Mouse (Mus musculus) lung, adult 2 months (tissue): ENCODE data around the gene Rnf169. TPM values are rescaled to one million over a fixed set of nuclear protein-coding genes. Genes with fewer than 3 reads are reported as not detected.
"Not testable (repeated sequence)": the region's sequence is repeated elsewhere in the genome, so short reads cannot be mapped to it uniquely, and the experiment has no call there.

Source experiments
- DNase-seq: peaks from one replicate; pipeline ENCODE4 v3.0.0; 2022
- H3K4me1 ChIP-seq: fragments of 200-500 bp; 2 replicates; pipeline ENCODE4 v1.6.1; 2011; ENCODE audit warnings: low read length; ENCODE audit not compliant: control insufficient read depth, insufficient read depth
- H3K4me3 ChIP-seq: fragments of 200-500 bp; replicated peaks from 2 replicates; pipeline ENCODE3; 2011; ENCODE audit warnings: low read depth, mild to moderate bottlenecking, control low read depth, low read length; ENCODE audit errors: extremely low read depth
- CTCF ChIP-seq: fragments of 200-500 bp; IDR thresholded peaks from 2 replicates; pipeline ENCODE4 v1.5.1; 2011; ENCODE audit warnings: mild to moderate bottlenecking, low read length, control low read depth; ENCODE audit not compliant: insufficient read depth
- POLR2A ChIP-seq: fragments of 200-500 bp; IDR thresholded peaks from 2 replicates; pipeline ENCODE4 v1.6.1; 2011; ENCODE audit warnings: low read depth, mild to moderate bottlenecking, control low read depth, low read length, borderline replicate concordance; ENCODE audit errors: extremely low read depth
- WGBS: fragments of 180-500 bp; shearing (Covaris S2); methylation state at CpG from one replicate; pipeline ENCODE4 v1.1.7; 2018; 5-methylcytosine and 5-hydroxymethylcytosine counted together
- polyA plus RNA-seq: library from polyadenylated mRNA; depleted of rRNA; stranded (reverse); fragments of >200 nt; gene quantifications from 2 replicates; pipeline ENCODE4 v1.2.3, GENCODE M21; 2012

Rnf169 gene
- polyA plus RNA-seq, 1 experiment, result 6.0 TPM

DNA sequence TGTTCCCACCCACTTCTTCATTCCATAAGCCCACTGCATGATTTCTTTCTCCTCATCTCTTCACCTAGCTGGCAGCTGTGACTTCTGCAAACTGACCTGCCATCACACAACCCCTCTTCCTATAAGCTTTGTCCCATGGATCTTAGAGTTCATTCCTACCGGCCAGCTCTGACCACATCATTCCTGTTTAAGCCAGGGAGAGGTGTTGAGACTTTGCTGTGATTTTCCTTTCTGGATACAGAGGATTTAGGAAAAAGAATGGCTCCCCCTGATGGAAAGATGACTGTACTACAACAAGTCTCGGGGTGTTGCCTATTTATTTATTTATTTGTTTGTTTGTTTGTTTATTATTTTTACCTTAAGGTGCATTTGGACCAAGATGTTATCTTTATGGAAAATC, 1.1 kb upstream of the Rnf169 start:
- Histone ChIP-seq H3K4me3 (no peak overlapping the region), H3K4me1 (peaks cover 11% of the 10 kb centered on the region)
- no peak for DNase-seq
- TF ChIP-seq CTCF (peak; percentile 15; the same call in 1 of the 2 replicates), POLR2A (no peak)
- 10% methylated on average over 2 of the region's 2 CpGs for WGBS

DNA sequence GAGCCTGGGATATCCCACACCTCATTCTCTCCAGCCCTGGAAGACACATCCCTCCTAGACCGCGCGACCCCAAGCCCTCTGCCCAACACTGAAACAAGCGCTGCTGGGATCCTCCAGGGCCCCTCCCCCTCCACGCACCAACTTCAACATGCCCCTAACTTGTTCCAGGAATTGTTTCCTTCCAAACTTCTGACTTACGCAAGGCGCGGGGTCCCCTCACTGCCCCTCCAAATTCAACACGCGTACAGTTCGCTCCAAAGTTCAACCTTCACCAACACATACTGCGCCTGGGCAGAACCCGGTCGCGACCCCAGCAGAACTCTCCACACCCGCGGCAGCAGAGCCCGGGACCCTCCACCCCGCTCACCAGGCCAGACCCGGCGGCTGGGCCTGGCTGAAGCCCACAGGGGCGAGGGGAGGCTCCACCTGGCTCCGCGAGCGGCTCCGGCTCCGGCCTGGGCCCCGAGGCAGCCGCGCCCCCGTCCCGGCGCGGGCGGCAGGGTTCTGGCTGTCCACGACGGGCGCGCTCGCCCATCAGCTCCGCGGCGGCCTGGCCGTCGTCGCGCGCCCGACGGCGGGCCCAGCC, 609 bp downstream of the Rnf169 start:
- peak overlapping the region; percentile 88 for H3K4me3 ChIP-seq
- peaks cover 20% of the 10 kb centered on the region for H3K4me1 ChIP-seq
- TF ChIP-seq POLR2A (no peak), CTCF (no peak)
- under 1% methylated on average over 51 of the region's 51 CpGs for WGBS
- peak; percentile 55 for DNase-seq

DNA sequence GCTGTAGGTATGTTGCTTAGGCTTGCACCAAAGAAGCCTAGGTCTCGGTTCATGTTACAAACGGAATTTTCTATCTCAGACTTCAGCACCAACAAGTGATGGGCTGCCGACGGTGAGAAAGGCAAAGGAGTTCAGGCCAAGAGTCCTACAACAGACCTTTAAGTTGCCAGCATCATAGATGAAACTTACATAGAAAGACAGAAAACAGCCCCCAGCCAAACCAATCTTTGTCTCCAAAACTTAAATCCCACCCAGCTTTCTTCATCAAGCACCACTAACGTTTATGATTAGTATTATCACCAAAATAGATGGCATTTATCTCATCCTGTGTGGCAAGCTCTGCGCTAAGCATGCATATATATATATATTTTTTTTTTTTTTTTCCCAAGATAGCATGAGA, 1.2 kb downstream of the Rnf169 start:
- TF ChIP-seq CTCF (no peak), POLR2A (no peak)
- peaks cover 22% of the 10 kb centered on the region for H3K4me1 ChIP-seq
- H3K4me3 ChIP-seq, result peak overlapping the region; percentile 48
- DNase-seq, result no peak
- WGBS, result 6% methylated on average over 6 of the region's 6 CpGs

GRCm38 (mm10) chr7:99978041-99978440, 2.2 kb downstream of the Rnf169 start:
- H3K4me3 ChIP-seq, result no peak overlapping the region
- DNase-seq, result no peak
- no peak for TF ChIP-seq CTCF
- TF ChIP-seq POLR2A, result no peak
- 47% methylated on average over 2 of the region's 2 CpGs for WGBS
- H3K4me1 ChIP-seq, result peaks cover 24% of the 10 kb centered on the region

DNA sequence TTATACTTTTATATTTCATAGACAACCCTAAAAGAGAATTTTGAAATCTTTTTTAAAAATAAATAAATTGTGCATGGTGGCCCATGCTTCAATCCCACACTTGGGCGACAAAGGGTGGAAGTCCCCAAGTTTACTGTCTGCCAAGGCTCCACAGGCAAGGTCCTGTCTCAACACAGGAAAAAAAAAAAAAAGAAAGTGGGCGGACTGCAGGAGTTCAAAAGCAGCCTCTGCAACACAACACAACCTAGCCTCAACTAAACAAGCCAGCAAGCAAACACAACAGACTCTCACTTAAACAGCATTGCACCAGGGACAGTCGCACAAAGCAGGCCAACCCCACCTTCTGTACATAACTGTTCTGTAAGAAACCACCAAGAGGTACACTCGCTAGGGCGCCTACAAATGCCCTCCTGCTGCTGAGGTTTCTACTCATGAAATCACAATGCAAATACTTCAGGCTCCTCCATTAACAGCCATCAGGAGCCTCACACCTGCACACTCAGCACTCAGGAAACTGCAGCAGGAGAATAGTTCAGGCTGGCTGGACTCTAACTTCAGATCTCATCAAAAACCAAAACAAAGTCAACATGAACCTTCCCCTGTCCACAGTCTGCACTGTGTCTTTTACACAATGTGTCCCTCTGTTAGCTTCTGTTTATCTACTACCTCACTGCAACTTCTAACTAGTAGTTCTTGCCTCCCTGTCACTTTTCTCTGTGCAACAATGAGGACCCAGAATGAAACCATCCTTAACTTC, 4.3 kb downstream of the Rnf169 start:
- no peak for DNase-seq
- peaks cover 23% of the 10 kb centered on the region for H3K4me1 ChIP-seq
- no peak overlapping the region for H3K4me3 ChIP-seq
- TF ChIP-seq CTCF (no peak), POLR2A (no peak)
- WGBS, result 53% methylated on average over 5 of the region's 5 CpGs

- TF ChIP-seq CTCF (no peak), POLR2A (no peak)
- Histone ChIP-seq H3K4me1 (peaks cover 21% of the 10 kb centered on the region), H3K4me3 (no peak overlapping the region)
- WGBS, result 52% methylated on average over 10 of the region's 10 CpGs
- no peak for DNase-seq
Observed at GRCm38 (mm10) chr7:99974208-99974970, 5.9 kb downstream of the Rnf169 start.

DNA sequence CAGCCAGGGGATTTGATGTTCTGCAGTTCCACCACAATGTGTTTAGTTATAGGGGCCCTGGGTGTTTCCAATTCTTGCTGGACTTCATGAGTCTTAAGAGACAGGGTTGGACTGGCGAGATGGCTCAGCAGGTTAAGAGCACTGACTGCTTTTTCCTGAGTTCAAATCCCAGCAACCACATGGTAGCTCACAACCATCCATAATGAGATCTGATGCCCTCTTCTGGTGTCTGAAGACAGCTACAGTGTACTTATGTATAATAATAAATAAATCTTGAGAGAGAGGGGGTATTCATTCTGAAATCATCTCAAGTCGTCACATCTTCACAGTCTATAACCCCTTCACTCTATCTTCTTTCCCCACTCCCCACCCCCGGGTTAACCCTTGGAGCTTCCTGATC, 7.3 kb downstream of the Rnf169 start:
- H3K4me3 ChIP-seq, DNase-seq: not testable (repeated sequence)
- H3K4me1 ChIP-seq, result peaks cover 17% of the 10 kb centered on the region
- 80% methylated on average over 3 of the region's 3 CpGs for WGBS

DNA sequence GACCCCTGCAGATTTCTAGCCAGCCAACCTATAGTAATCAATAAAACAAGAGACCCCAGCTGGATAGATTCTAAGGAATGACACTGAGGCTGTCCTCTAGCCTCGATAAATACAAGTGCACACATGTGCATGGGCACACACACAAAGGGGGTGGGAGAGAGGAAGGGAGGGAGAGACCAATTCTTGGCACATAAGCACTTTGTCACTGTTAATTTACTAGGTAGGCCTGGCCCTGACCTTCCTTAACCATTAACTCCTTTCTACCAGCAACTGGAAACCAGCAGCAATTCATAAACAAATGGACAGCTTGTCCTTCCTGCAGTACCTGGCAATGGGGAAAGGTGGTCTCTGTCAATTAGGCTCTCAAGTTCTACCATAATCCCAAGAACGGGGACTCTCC, 8.3 kb downstream of the Rnf169 start:
- WGBS, result 67% methylated on average over 2 of the region's 2 CpGs
- DNase-seq, result no peak
- peaks cover 17% of the 10 kb centered on the region for H3K4me1 ChIP-seq
- TF ChIP-seq POLR2A (no peak), CTCF (no peak)
- no peak overlapping the region for H3K4me3 ChIP-seq

DNA sequence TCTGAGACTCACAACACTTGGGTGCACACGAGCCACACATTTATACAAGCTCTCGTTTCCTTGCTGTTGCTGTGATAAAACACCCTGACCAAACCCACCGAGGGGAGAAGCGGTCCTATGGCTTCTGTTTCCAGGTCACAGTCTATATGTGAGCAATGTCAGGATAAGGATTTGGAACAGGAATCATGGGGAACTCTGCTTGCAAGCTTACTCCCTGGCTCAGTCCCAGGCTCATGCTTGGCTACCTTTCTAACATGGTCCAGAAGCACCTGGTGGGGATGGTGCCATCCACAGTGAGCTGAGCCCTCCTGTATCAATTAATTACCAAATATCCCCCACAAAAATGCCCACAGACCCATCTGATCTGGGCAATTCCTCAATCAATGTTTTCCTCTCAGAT, 11.1 kb downstream of the Rnf169 start:
- no peak for DNase-seq
- peaks cover 13% of the 10 kb centered on the region for H3K4me1 ChIP-seq
- no peak overlapping the region for H3K4me3 ChIP-seq
- whole genome bisulfite sequencing, result 82% methylated on average over 4 of the region's 4 CpGs
- TF ChIP-seq CTCF (no peak), POLR2A (no peak)
